Comparison of ENCODE assay signal across 22 mouse cellular contexts in genomic region chr2:22727113-22727512, GRCm38 (mm10). TPM values are rescaled to one million over a fixed set of nuclear protein-coding genes. Genes with fewer than 3 reads are reported as not detected.
DNase-seq lines count a peak whose midpoint lies in the region; ATAC-seq and TF ChIP-seq lines count a peak whose summit lies in the region.
"Had no signal": no experiment of that assay in that cellular context is flagged by ENCODE, and none has a peak within 500 bp of the region (broad histone marks: within the 10 kb centered on the region; RNA-seq: fewer than 3 reads in every experiment).

No protein-coding gene starts in this region.

- DNase-seq in heart, adult 11 months: peak; percentile 49
- DNase-seq in heart, postnatal 4 days: no peak
- DNase-seq in CH12.LX (ENCODE audit: extremely low read depth): peak; percentile 11
- no peak for DNase-seq in kidney, adult 2 months
- no peak for DNase-seq in midbrain, postnatal 0 days (ENCODE audit: low spot score)
- no peak for DNase-seq in layer of hippocampus, postnatal 14 days (ENCODE audit: low spot score in 2 of 2)
- DNase-seq: adrenal gland, adult 8-10 months; adrenal gland, postnatal 36 days; cerebellum, adult 2 months; cerebellum, postnatal 10 days; embryo, embryonic 11 days; gastrocnemius, postnatal 36 days; heart, adult 2 months; heart, postnatal 14 days had no signal

- no peaks in the 10 kb centered on the region for H3K79me2 ChIP-seq in CH12.LX (replicated peaks; ENCODE audit: control insufficient read depth, extremely low read depth, insufficient read depth, poor library complexity, severe bottlenecking)

- dilution Hi-C loops in CH12.LX (cut with MboI; ENCODE audit: extremely low pct_ligation_motif_present, extremely low pct_unique_long_range_greater_than_20kb, low sequenced_read_pairs): no loop called here

- no peak overlapping the region for H3K4me3 ChIP-seq in CH12.LX (replicated peaks in 1 of 3; ENCODE audit: low read depth in 2 of 3, low read length in 2 of 3, poor library complexity in 1 of 3)
- H3K4me3 ChIP-seq in kidney, adult 2 months (ENCODE audit: insufficient read depth, low read depth, low read length): no peak overlapping the region
- H3K4me3 ChIP-seq in midbrain, postnatal 0 days (ENCODE audit: low read depth, low read length): no peak overlapping the region
- H3K4me3 ChIP-seq: embryonic facial prominence, embryonic 15.5 days; erythroblast, embryonic 14.5 days; forebrain, embryonic 15.5 days; heart, adult 2 months; heart, embryonic 15.5 days; hindbrain, embryonic 10.5 days had no signal

- TF ChIP-seq RAD21 in CH12.LX (IDR thresholded peaks at IDR 0.05; ENCODE audit: low read depth, low read length): no peak

- TF ChIP-seq POLR2A in CH12.LX (IDR thresholded peaks at IDR 0.05; ENCODE audit: low read depth, low read length): no peak
- TF ChIP-seq POLR2A in kidney, adult 2 months (IDR thresholded peaks at IDR 0.05; ENCODE audit: low read depth, low read length): no peak

- no peak overlapping the region for H3K9ac ChIP-seq in CH12.LX (ENCODE audit: insufficient read depth, low read depth)
- H3K9ac ChIP-seq in midbrain, postnatal 0 days (replicated peaks; ENCODE audit: low read length, poor library complexity, severe bottlenecking): no peak overlapping the region
- H3K9ac ChIP-seq: embryonic facial prominence, embryonic 15.5 days; forebrain, embryonic 15.5 days; heart, embryonic 15.5 days; hindbrain, embryonic 14.5 days had no signal

- ATAC-seq in megakaryocyte progenitor cell, adult 5-6 weeks (replicated peaks; ENCODE audit: poor library complexity): peak; percentile 50
- ATAC-seq in midbrain, postnatal 0 days (ENCODE audit: low FRiP score): no peak
- ATAC-seq: forebrain, embryonic 15.5 days had no signal

- H3K4me1 ChIP-seq in CH12.LX (ENCODE audit: control insufficient read depth in 1 of 2, insufficient read depth in 2 of 2): peaks cover 0 to 5% of the 10 kb centered on the region in 2 experiments; a peak in 1 of 4 replicates
- H3K4me1 ChIP-seq in kidney, adult 2 months (ENCODE audit: control insufficient read depth, insufficient read depth, low read length): no peaks in the 10 kb centered on the region
- H3K4me1 ChIP-seq in midbrain, postnatal 0 days (ENCODE audit: insufficient read depth, low read length): no peaks in the 10 kb centered on the region
- H3K4me1 ChIP-seq: embryonic facial prominence, embryonic 15.5 days; forebrain, embryonic 15.5 days; heart, embryonic 15.5 days; hindbrain, embryonic 10.5 days had no signal

- no peak for TF ChIP-seq CTCF in CH12.LX (conservative IDR thresholded peaks at IDR 0.05 in 1 of 2, IDR thresholded peaks at IDR 0.05 in 1 of 2; ENCODE audit: low read depth in 2 of 2, low read length in 2 of 2)
- no peak for TF ChIP-seq CTCF in kidney, adult 2 months (conservative IDR thresholded peaks at IDR 0.05; ENCODE audit: insufficient read depth, insufficient read length, low read depth, low read length)
- no peak for TF ChIP-seq CTCF in midbrain, postnatal 0 days (IDR thresholded peaks at IDR 0.05)

- H3K27me3 ChIP-seq in CH12.LX (replicated peaks): no peaks in the 10 kb centered on the region
- H3K27me3 ChIP-seq in kidney, adult 2 months (replicated peaks; ENCODE audit: control insufficient read depth, insufficient read depth, low read length): no peaks in the 10 kb centered on the region
- no peaks in the 10 kb centered on the region for H3K27me3 ChIP-seq in midbrain, postnatal 0 days (ENCODE audit: insufficient read depth, low read length)
- H3K27me3 ChIP-seq: embryonic facial prominence, embryonic 15.5 days; forebrain, embryonic 15.5 days; heart, embryonic 15.5 days had no signal

- no peak overlapping the region for H3K4me2 ChIP-seq in CH12.LX (ENCODE audit: insufficient read depth, low read depth, poor library complexity, severe bottlenecking)
- no peak overlapping the region for H3K4me2 ChIP-seq in midbrain, postnatal 0 days (ENCODE audit: low read depth, low read length, poor library complexity, severe bottlenecking)
- H3K4me2 ChIP-seq: embryonic facial prominence, embryonic 15.5 days; forebrain, embryonic 15.5 days; heart, embryonic 11.5 days; heart, embryonic 15.5 days; hindbrain, embryonic 14.5 days had no signal

- H3K9me3 ChIP-seq in CH12.LX (replicated peaks; ENCODE audit: low read length): no peaks in the 10 kb centered on the region
- H3K9me3 ChIP-seq in midbrain, postnatal 0 days (ENCODE audit: low read length): no peaks in the 10 kb centered on the region
- H3K9me3 ChIP-seq: embryonic facial prominence, embryonic 15.5 days; forebrain, embryonic 15.5 days; heart, embryonic 15.5 days; hindbrain, embryonic 10.5 days had no signal

- in situ Hi-C loops in CH12.LX (cut with MboI; ENCODE audit: low pct_ligation_motif_present, low pct_unique_long_range_greater_than_20kb, low sequenced_read_pairs): no loop called here

- H3K36me3 ChIP-seq in CH12.LX (replicated peaks in 1 of 2; ENCODE audit: control insufficient read depth in 1 of 2, insufficient read depth in 1 of 2, low read length in 1 of 2): no peaks in the 10 kb centered on the region
- H3K36me3 ChIP-seq in kidney, adult 2 months (ENCODE audit: control insufficient read depth, insufficient read depth, low read length): no peaks in the 10 kb centered on the region
- H3K36me3 ChIP-seq in midbrain, postnatal 0 days (ENCODE audit: insufficient read depth, low read length): no peaks in the 10 kb centered on the region
- H3K36me3 ChIP-seq: embryonic facial prominence, embryonic 15.5 days; forebrain, embryonic 15.5 days; heart, embryonic 15.5 days; hindbrain, embryonic 10.5 days had no signal

- 61% methylated on average over 1 of the region's 1 CpGs for WGBS in kidney, adult 2 months
- 90% methylated on average over 1 of the region's 1 CpGs for WGBS in midbrain, postnatal 0 days

- no peak overlapping the region for H3K27ac ChIP-seq in CH12.LX (ENCODE audit: insufficient read depth, low read depth)
- H3K27ac ChIP-seq in kidney, adult 2 months (ENCODE audit: insufficient read depth, low read depth, low read length): no peak overlapping the region
- no peak overlapping the region for H3K27ac ChIP-seq in midbrain, postnatal 0 days (ENCODE audit: low read depth, low read length)
- H3K27ac ChIP-seq: embryonic facial prominence, embryonic 15.5 days; forebrain, embryonic 15.5 days; heart, adult 2 months; heart, embryonic 15.5 days; hindbrain, embryonic 10.5 days; hindbrain, embryonic 14.5 days had no signal

- TF ChIP-seq EP300 in CH12.LX (IDR thresholded peaks at IDR 0.05; ENCODE audit: low read length): no peak

TF ChIP-seq in CH12.LX, 34 proteins besides CTCF, POLR2A, EP300 and RAD21:
- TF ChIP-seq USF1 (IDR thresholded peaks at IDR 0.05; ENCODE audit: low read depth, low read length): no peak
- no peak for TF ChIP-seq CHD2 (IDR thresholded peaks at IDR 0.05; ENCODE audit: low read length)
- no peak for TF ChIP-seq TBP (conservative IDR thresholded peaks at IDR 0.05; ENCODE audit: low read depth, low read length)
- no peak for TF ChIP-seq PAX5 (IDR thresholded peaks at IDR 0.05; ENCODE audit: low read length)
- TF ChIP-seq ELF1 (IDR thresholded peaks at IDR 0.05; ENCODE audit: low read depth, low read length): no peak
- TF ChIP-seq UBTF (IDR thresholded peaks at IDR 0.05; ENCODE audit: low read depth, low read length): no peak
- TF ChIP-seq MAFK (IDR thresholded peaks at IDR 0.05; ENCODE audit: insufficient replicate concordance, low read length): no peak
- TF ChIP-seq ZC3H11A (IDR thresholded peaks at IDR 0.05; ENCODE audit: low read depth, low read length): no peak
- no peak for TF ChIP-seq JUN (IDR thresholded peaks at IDR 0.05; ENCODE audit: insufficient read depth, low read depth, low read length)
- no peak for TF ChIP-seq USF2 (conservative IDR thresholded peaks at IDR 0.05; ENCODE audit: low read depth, low read length)
- TF ChIP-seq SMC3 (IDR thresholded peaks at IDR 0.05; ENCODE audit: low read depth, low read length): no peak
- TF ChIP-seq KAT2A (IDR thresholded peaks at IDR 0.05; ENCODE audit: insufficient replicate concordance, low read length): no peak
- TF ChIP-seq BHLHE40 (IDR thresholded peaks at IDR 0.05; ENCODE audit: low read depth, low read length): no peak
- no peak for TF ChIP-seq POLR2AphosphoS2 (IDR thresholded peaks at IDR 0.05; ENCODE audit: low read depth, low read length)

RNA-seq across cellular contexts. Expression of gene Apbb1ip, which starts 46.8 kb away (rescaled TPM):
- 1 to 10 TPM; 2.7 to 2.8 TPM for total RNA-seq in heart, postnatal 4 days (2021)
- total RNA-seq in CH12.LX (2012; rRNA removed): 4.0 and 5.6 TPM in 2 replicates
- total RNA-seq in CH12.LX (2014; rRNA removed): 2.7 and 3.5 TPM in 2 replicates
- polyA plus RNA-seq in CH12.LX (2012; ENCODE audit: insufficient read length, low read depth): 51.4 and 59.9 TPM in 2 replicates
- 120 and 136 TPM in 2 replicates for total RNA-seq in megakaryocyte progenitor cell, adult 5-6 weeks (2015)
- total RNA-seq in megakaryocyte progenitor cell, adult 5-6 weeks (2017): 15.9 and 26.8 TPM in 2 replicates
- 0.69 and 2.0 TPM in 2 replicates for polyA plus RNA-seq in kidney, adult 2 months (2012; rRNA removed)
- total RNA-seq in midbrain, postnatal 0 days (2014; rRNA removed): 1.0 and 1.1 TPM in 2 replicates
- polyA plus RNA-seq in midbrain, postnatal 0 days (2015; fragmentation: Nextera tagmentation; extraction: Ambion mirVana): 1.4 and 1.7 TPM in 2 replicates
- 1 to 10 TPM; 4.9 to 5.6 TPM for total RNA-seq in layer of hippocampus, postnatal 14 days (2021)

Comparison
In these comparisons a context has a peak if more than half of its experiments do, and no peak if none do; other contexts are left out.
1. DNase-seq: peak in heart, adult 11 months (single experiment) and CH12.LX (single experiment); none in heart, postnatal 4 days (single experiment), kidney, adult 2 months (single experiment), midbrain, postnatal 0 days (single experiment) and layer of hippocampus, postnatal 14 days (0 of 2).